ENCODE assay signal across 19 mouse cellular contexts in genomic region chr8:63262516-63262915, GRCm38 (mm10).
DNase-seq lines count a peak whose midpoint lies in the region; ATAC-seq and TF ChIP-seq lines count a peak whose summit lies in the region.
"Had no signal": no experiment of that assay in that cellular context is flagged by ENCODE, and none has a peak within 500 bp of the region (broad histone marks: within the 10 kb centered on the region; RNA-seq: fewer than 3 reads in every experiment).

No protein-coding gene starts in this region.

- no peak for ATAC-seq in hindbrain, postnatal 0 days
- no peak for ATAC-seq in heart, embryonic 13.5 days (ENCODE audit: extremely low read depth, insufficient number of reproducible peaks, low FRiP score, low TSS enrichment)
- ATAC-seq in intestine, embryonic 16.5 days = no peak
- ATAC-seq: inflammation-experienced regulatory T-cells, adult 6 months had no signal

- no peak overlapping the region for H3K4me3 ChIP-seq in hindbrain, postnatal 0 days (ENCODE audit: low read length)
- no peak overlapping the region for H3K4me3 ChIP-seq in hindbrain, embryonic 10.5 days
- no peak overlapping the region for H3K4me3 ChIP-seq in heart, embryonic 13.5 days
- no peak overlapping the region for H3K4me3 ChIP-seq in intestine, embryonic 16.5 days (ENCODE audit: low read length)
- H3K4me3 ChIP-seq: forebrain, embryonic 12.5 days; midbrain, embryonic 12.5 days; neural tube, embryonic 12.5 days had no signal

- no peaks in the 10 kb centered on the region for H3K4me1 ChIP-seq in hindbrain, postnatal 0 days (ENCODE audit: insufficient read depth, low read length)
- no peaks in the 10 kb centered on the region for H3K4me1 ChIP-seq in hindbrain, embryonic 10.5 days (replicated peaks)
- H3K4me1 ChIP-seq in heart, embryonic 13.5 days = peaks cover 9% of the 10 kb centered on the region
- H3K4me1 ChIP-seq in intestine, embryonic 16.5 days (ENCODE audit: control insufficient read depth, insufficient read depth, low read length) = no peaks in the 10 kb centered on the region
- H3K4me1 ChIP-seq: forebrain, embryonic 12.5 days; midbrain, embryonic 12.5 days; neural tube, embryonic 12.5 days had no signal

- no peaks in the 10 kb centered on the region for H3K27me3 ChIP-seq in hindbrain, postnatal 0 days (ENCODE audit: insufficient read depth, low read length)
- H3K27me3 ChIP-seq in hindbrain, embryonic 10.5 days (ENCODE audit: insufficient read depth, poor library complexity, severe bottlenecking) = no peaks in the 10 kb centered on the region
- H3K27me3 ChIP-seq in heart, embryonic 13.5 days (replicated peaks) = no peaks in the 10 kb centered on the region
- no peaks in the 10 kb centered on the region for H3K27me3 ChIP-seq in intestine, embryonic 16.5 days (replicated peaks; ENCODE audit: control insufficient read depth, insufficient read depth, low read length)
- H3K27me3 ChIP-seq: forebrain, embryonic 12.5 days; midbrain, embryonic 12.5 days; neural tube, embryonic 12.5 days had no signal

- no peak overlapping the region for H3K4me2 ChIP-seq in hindbrain, postnatal 0 days (ENCODE audit: low read depth, low read length)
- H3K4me2 ChIP-seq in heart, embryonic 13.5 days = peak overlapping the region; percentile 20
- no peak overlapping the region for H3K4me2 ChIP-seq in intestine, embryonic 16.5 days (ENCODE audit: low read depth, low read length)
- H3K4me2 ChIP-seq: forebrain, embryonic 12.5 days; midbrain, embryonic 12.5 days; neural tube, embryonic 12.5 days had no signal

- no peaks in the 10 kb centered on the region for H3K36me3 ChIP-seq in hindbrain, postnatal 0 days (ENCODE audit: insufficient read depth, low read length)
- H3K36me3 ChIP-seq in hindbrain, embryonic 10.5 days = no peaks in the 10 kb centered on the region
- no peaks in the 10 kb centered on the region for H3K36me3 ChIP-seq in heart, embryonic 13.5 days
- no peaks in the 10 kb centered on the region for H3K36me3 ChIP-seq in intestine, embryonic 16.5 days (ENCODE audit: control insufficient read depth, insufficient read depth, low read length)
- H3K36me3 ChIP-seq: forebrain, embryonic 12.5 days; midbrain, embryonic 12.5 days; neural tube, embryonic 12.5 days had no signal

- peak; percentile 33 for DNase-seq in hindbrain, postnatal 0 days (ENCODE audit: low spot score)
- no peak for DNase-seq in hindbrain, embryonic 10.5 days (ENCODE audit: low spot score)
- DNase-seq in brain, embryonic 14.5 days (ENCODE audit: low read depth) = peak; percentile 52
- peak; percentile 15 for DNase-seq in heart, postnatal 4 days
- no peak for DNase-seq in natural killer cell, adult 2 months (ENCODE audit: low spot score in 2 of 2)
- DNase-seq in gastrocnemius, postnatal 4 days (ENCODE audit: low spot score in 2 of 2) = no peak
- DNase-seq: cerebellum, adult 11 months; cerebellum, postnatal 25 days; gastrocnemius, postnatal 25 days; kidney, postnatal 4 days; lung, adult 2 months; lung, postnatal 4 days; right cerebral cortex, adult 18-20 months had no signal

- WGBS in hindbrain, postnatal 0 days = 44% methylated on average over 4 of the region's 4 CpGs
- 78% methylated on average over 4 of the region's 4 CpGs for WGBS in hindbrain, embryonic 10.5 days
- 20% methylated on average over 4 of the region's 4 CpGs for WGBS in heart, embryonic 13.5 days
- 62% methylated on average over 4 of the region's 4 CpGs for WGBS in intestine, embryonic 16.5 days

- H3K9ac ChIP-seq in hindbrain, postnatal 0 days (replicated peaks; ENCODE audit: low read length) = no peak overlapping the region
- H3K9ac ChIP-seq in heart, embryonic 13.5 days = no peak overlapping the region
- H3K9ac ChIP-seq in intestine, embryonic 16.5 days (ENCODE audit: low read depth, low read length) = no peak overlapping the region
- H3K9ac ChIP-seq: forebrain, embryonic 12.5 days; midbrain, embryonic 12.5 days; neural tube, embryonic 12.5 days had no signal

- TF ChIP-seq POLR2A in brain, embryonic 14.5 days (IDR thresholded peaks at IDR 0.05; ENCODE audit: borderline replicate concordance, extremely low read depth, insufficient read depth, insufficient read length, poor library complexity, severe bottlenecking) = no peak

- H3K9me3 ChIP-seq in hindbrain, postnatal 0 days (ENCODE audit: low read length) = no peaks in the 10 kb centered on the region
- no peaks in the 10 kb centered on the region for H3K9me3 ChIP-seq in hindbrain, embryonic 10.5 days
- no peaks in the 10 kb centered on the region for H3K9me3 ChIP-seq in heart, embryonic 13.5 days
- H3K9me3 ChIP-seq in intestine, embryonic 16.5 days (ENCODE audit: control insufficient read depth, low read length) = no peaks in the 10 kb centered on the region
- H3K9me3 ChIP-seq: forebrain, embryonic 12.5 days; midbrain, embryonic 12.5 days; neural tube, embryonic 12.5 days had no signal

- H3K27ac ChIP-seq in hindbrain, postnatal 0 days = no peak overlapping the region
- no peak overlapping the region for H3K27ac ChIP-seq in hindbrain, embryonic 10.5 days
- 0 out of 2 replicates have a peak overlapping the region, but pooled peaks have one; percentile 22 for H3K27ac ChIP-seq in heart, embryonic 13.5 days (replicated peaks)
- no peak overlapping the region for H3K27ac ChIP-seq in intestine, embryonic 16.5 days (ENCODE audit: low read length)
- H3K27ac ChIP-seq: forebrain, embryonic 12.5 days; midbrain, embryonic 12.5 days; neural tube, embryonic 12.5 days had no signal

- TF ChIP-seq CTCF in hindbrain, postnatal 0 days (IDR thresholded peaks at IDR 0.05; ENCODE audit: low read depth) = no peak
- no peak for TF ChIP-seq CTCF in brain, embryonic 14.5 days (IDR thresholded peaks at IDR 0.05; ENCODE audit: borderline replicate concordance, extremely low read depth, insufficient read depth, insufficient read length)

Comparison
In these comparisons a context has a peak if more than half of its experiments do, and no peak if none do; other contexts are left out.
1. DNase-seq: peak in hindbrain, postnatal 0 days (single experiment), brain, embryonic 14.5 days (single experiment) and heart, postnatal 4 days (single experiment); none in hindbrain, embryonic 10.5 days (single experiment), natural killer cell, adult 2 months (0 of 2) and gastrocnemius, postnatal 4 days (0 of 2).